Mouse (Mus musculus): ENCODE measurements around the gene B4galnt3. TPM values are rescaled to one million over a fixed set of nuclear protein-coding genes. Genes with fewer than 3 reads are reported as not detected.
A peak's percentile ranks its signal among the peaks of the same experiment; 100 is the strongest.

Gene B4galnt3
- polyA plus RNA-seq, 1 experiment from 2014 or later: 0.74 TPM

GRCm38 (mm10) chr6:120188376-120189235, 105.8 kb downstream of the B4galnt3 start:
- H3K9me3 ChIP-seq (ENCODE audit: control insufficient read depth, low read length): no peaks in the 10 kb centered on the region
- peaks cover 6% of the 10 kb centered on the region for H3K4me1 ChIP-seq (replicated peaks; ENCODE audit: control insufficient read depth, insufficient read depth)
- no peak overlapping the region; the same call in 1 of the 2 replicates for H3K27ac ChIP-seq (replicated peaks)
- ATAC-seq (ENCODE audit: low FRiP score, low TSS enrichment) (no peak), DNase-seq (ENCODE audit: low spot score) (no peak)
- H3K9ac ChIP-seq (ENCODE audit: low read length): no peak overlapping the region
- H3K4me2 ChIP-seq (replicated peaks; ENCODE audit: low read depth): no peak overlapping the region
- H3K27me3 ChIP-seq (ENCODE audit: control insufficient read depth, insufficient read depth, low read length): no peaks in the 10 kb centered on the region
- H3K4me3 ChIP-seq (ENCODE audit: low read depth, low read length): no peak overlapping the region
- 36% methylated on average over 24 of the region's 24 CpGs for WGBS
- no peaks in the 10 kb centered on the region for H3K36me3 ChIP-seq (ENCODE audit: control insufficient read depth, insufficient read depth, low read length)
- peak; percentile 39 for TF ChIP-seq CTCF (IDR thresholded peaks at IDR 0.05; ENCODE audit: low read depth)
- TF ChIP-seq EP300 (optimal IDR thresholded peaks at IDR 0.05): no peak

GRCm38 (mm10) chr6:120187587-120188176, 106.7 kb downstream of the B4galnt3 start:
- 38% methylated on average over 18 of the region's 18 CpGs for WGBS
- no peak for DNase-seq (ENCODE audit: low spot score)
- H3K4me2 ChIP-seq (replicated peaks; ENCODE audit: low read depth): peak overlapping the region; percentile 31
- H3K27ac ChIP-seq (replicated peaks): no peak overlapping the region
- no peak for TF ChIP-seq CTCF (IDR thresholded peaks at IDR 0.05; ENCODE audit: low read depth)
- TF ChIP-seq EP300 (optimal IDR thresholded peaks at IDR 0.05): no peak
- no peaks in the 10 kb centered on the region for H3K27me3 ChIP-seq (ENCODE audit: control insufficient read depth, insufficient read depth, low read length)
- H3K9me3 ChIP-seq (ENCODE audit: control insufficient read depth, low read length): no peaks in the 10 kb centered on the region
- H3K4me1 ChIP-seq (replicated peaks; ENCODE audit: control insufficient read depth, insufficient read depth): peaks cover 6% of the 10 kb centered on the region
- no peak overlapping the region for H3K4me3 ChIP-seq (ENCODE audit: low read depth, low read length)
- ATAC-seq (ENCODE audit: low FRiP score, low TSS enrichment): no peak
- H3K36me3 ChIP-seq (ENCODE audit: control insufficient read depth, insufficient read depth, low read length): no peaks in the 10 kb centered on the region
- H3K9ac ChIP-seq (ENCODE audit: low read length): no peak overlapping the region

GRCm38 (mm10) chr6:120186594-120186993, 107.8 kb downstream of the B4galnt3 start:
- no peak for TF ChIP-seq CTCF (IDR thresholded peaks at IDR 0.05; ENCODE audit: low read depth)
- TF ChIP-seq EP300 (optimal IDR thresholded peaks at IDR 0.05): no peak
- no peak for ATAC-seq (ENCODE audit: low FRiP score, low TSS enrichment)
- 26% methylated on average over 3 of the region's 3 CpGs for WGBS

GRCm38 (mm10) chr6:120185756-120186155, 108.6 kb downstream of the B4galnt3 start:
- Histone ChIP-seq H3K4me2 (replicated peaks; ENCODE audit: low read depth) (no peak overlapping the region), H3K27ac (replicated peaks) (no peak overlapping the region), H3K9me3 (ENCODE audit: control insufficient read depth, low read length) (no peaks in the 10 kb centered on the region), H3K4me1 (replicated peaks; ENCODE audit: control insufficient read depth, insufficient read depth) (no peaks in the 10 kb centered on the region), H3K9ac (ENCODE audit: low read length) (no peak overlapping the region), H3K36me3 (ENCODE audit: control insufficient read depth, insufficient read depth, low read length) (no peaks in the 10 kb centered on the region), H3K4me3 (ENCODE audit: low read depth, low read length) (no peak overlapping the region), H3K27me3 (ENCODE audit: control insufficient read depth, insufficient read depth, low read length) (no peaks in the 10 kb centered on the region)
- no peak for TF ChIP-seq EP300 (optimal IDR thresholded peaks at IDR 0.05)
- no peak for TF ChIP-seq CTCF (IDR thresholded peaks at IDR 0.05; ENCODE audit: low read depth)
- DNase-seq (ENCODE audit: low spot score) (no peak), ATAC-seq (ENCODE audit: low FRiP score, low TSS enrichment) (no peak)
- 61% methylated on average over 7 of the region's 7 CpGs for WGBS

More at GRCm38 (mm10) chr6:120186594-120186993, 107.8 kb downstream of the B4galnt3 start:
- H3K27ac ChIP-seq (replicated peaks): no peak overlapping the region
- H3K4me2 ChIP-seq (replicated peaks; ENCODE audit: low read depth): no peak overlapping the region
- no peaks in the 10 kb centered on the region for H3K27me3 ChIP-seq (ENCODE audit: control insufficient read depth, insufficient read depth, low read length)
- no peak for DNase-seq (ENCODE audit: low spot score)
- no peaks in the 10 kb centered on the region; the same call in 1 of the 2 replicates for H3K4me1 ChIP-seq (replicated peaks; ENCODE audit: control insufficient read depth, insufficient read depth)
- no peak overlapping the region for H3K4me3 ChIP-seq (ENCODE audit: low read depth, low read length)
- H3K9me3 ChIP-seq (ENCODE audit: control insufficient read depth, low read length): no peaks in the 10 kb centered on the region
- no peaks in the 10 kb centered on the region for H3K36me3 ChIP-seq (ENCODE audit: control insufficient read depth, insufficient read depth, low read length)
- no peak overlapping the region for H3K9ac ChIP-seq (ENCODE audit: low read length)

GRCm38 (mm10) chr6:120185012-120185730, 109.2 kb downstream of the B4galnt3 start:
- 89% methylated on average over 10 of the region's 12 CpGs for WGBS
- ATAC-seq (ENCODE audit: low FRiP score, low TSS enrichment) (no peak), DNase-seq (ENCODE audit: low spot score) (no peak)
- Histone ChIP-seq H3K9me3 (ENCODE audit: control insufficient read depth, low read length) (no peaks in the 10 kb centered on the region), H3K4me1 (replicated peaks; ENCODE audit: control insufficient read depth, insufficient read depth) (no peaks in the 10 kb centered on the region), H3K4me2 (replicated peaks; ENCODE audit: low read depth) (no peak overlapping the region), H3K36me3 (ENCODE audit: control insufficient read depth, insufficient read depth, low read length) (no peaks in the 10 kb centered on the region), H3K27me3 (ENCODE audit: control insufficient read depth, insufficient read depth, low read length) (no peaks in the 10 kb centered on the region), H3K4me3 (ENCODE audit: low read depth, low read length) (no peak overlapping the region), H3K27ac (replicated peaks) (no peak overlapping the region), H3K9ac (ENCODE audit: low read length) (no peak overlapping the region)
- TF ChIP-seq CTCF (IDR thresholded peaks at IDR 0.05; ENCODE audit: low read depth) (no peak), EP300 (optimal IDR thresholded peaks at IDR 0.05) (no peak)
